Mouse (Mus musculus): Measurements from ENCODE around the gene Atp6ap1l.

DNA sequence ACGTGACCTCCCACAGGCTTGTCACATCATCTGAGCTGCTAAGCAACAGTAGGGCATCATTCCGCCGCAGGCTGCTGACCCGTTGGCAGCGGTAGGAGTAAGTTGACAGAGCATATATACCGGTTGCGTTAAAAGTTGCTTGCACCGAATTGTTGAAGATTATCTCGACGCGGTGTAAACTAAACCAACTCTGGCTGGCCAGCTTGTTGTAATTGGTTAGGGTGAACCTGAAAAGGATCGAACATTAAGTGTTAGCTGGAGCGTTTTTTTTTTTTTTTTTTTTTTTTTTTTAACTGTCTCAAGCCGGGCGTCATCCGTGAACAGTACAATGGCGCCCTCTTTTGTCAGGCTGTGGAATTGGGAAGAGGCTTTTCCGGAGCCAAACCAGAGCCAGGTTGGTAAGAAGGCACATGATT is 18.6 kb downstream of the Atp6ap1l start:
- TF ChIP-seq TAL1 (conservative IDR thresholded peaks at IDR 0.05; ENCODE audit: low read depth, low read length) = no peak
- TF ChIP-seq CTCF (IDR thresholded peaks at IDR 0.05; ENCODE audit: low read depth, low read length) = no peak
- TF ChIP-seq POLR2AphosphoS5 (IDR thresholded peaks at IDR 0.05; ENCODE audit: insufficient replicate concordance, low read depth, low read length) = no peak
- TF ChIP-seq GATA1 (IDR thresholded peaks at IDR 0.05; ENCODE audit: borderline replicate concordance, low read length) = no peak
- no peak for TF ChIP-seq GATA2 (IDR thresholded peaks at IDR 0.05; ENCODE audit: borderline replicate concordance, low read depth, low read length)
